Mouse (Mus musculus) thymus, postnatal 14 days (tissue): ENCODE data around the gene Svs5.
"Not testable (repeated sequence)": the region's sequence is repeated elsewhere in the genome, so short reads cannot be mapped to it uniquely, and the experiment has no call there.

Experiments used
- DNase-seq: peaks from one replicate; pipeline ENCODE4 v3.0.0; 2021

The Svs5 gene

GRCm38 (mm10) chr2:164332440-164332839 lies at the start of gene Svs5:
TSS of gene Svs5 (plus strand) at chr2:164332740.
- DNase-seq = not testable (repeated sequence)

DNA sequence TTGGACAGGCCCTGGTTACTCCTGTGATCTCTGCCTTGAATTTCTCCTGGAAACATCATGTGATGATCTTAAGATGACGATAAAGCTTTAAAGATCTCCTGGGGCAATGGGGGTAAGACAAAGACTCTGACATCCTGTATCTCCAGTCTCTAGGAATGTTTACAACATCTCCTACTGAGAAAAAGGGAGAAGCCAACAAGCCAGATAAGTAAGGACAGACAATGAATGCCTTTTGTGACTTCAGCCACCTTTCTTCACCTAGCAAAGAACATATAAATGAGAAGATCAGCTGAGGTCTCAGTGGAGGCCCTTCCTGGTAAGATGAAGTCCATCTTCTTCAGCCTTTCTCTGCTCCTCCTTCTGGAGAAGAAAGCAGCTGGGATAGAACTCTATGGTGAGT lies 43.6 kb upstream of the Svs5 start, which contains the start of gene Svs3a:
Gene Svs3a, plus strand, starts transcription at position 301 of the 400 bp plus-strand sequence.
- not testable (repeated sequence) for DNase-seq

DNA sequence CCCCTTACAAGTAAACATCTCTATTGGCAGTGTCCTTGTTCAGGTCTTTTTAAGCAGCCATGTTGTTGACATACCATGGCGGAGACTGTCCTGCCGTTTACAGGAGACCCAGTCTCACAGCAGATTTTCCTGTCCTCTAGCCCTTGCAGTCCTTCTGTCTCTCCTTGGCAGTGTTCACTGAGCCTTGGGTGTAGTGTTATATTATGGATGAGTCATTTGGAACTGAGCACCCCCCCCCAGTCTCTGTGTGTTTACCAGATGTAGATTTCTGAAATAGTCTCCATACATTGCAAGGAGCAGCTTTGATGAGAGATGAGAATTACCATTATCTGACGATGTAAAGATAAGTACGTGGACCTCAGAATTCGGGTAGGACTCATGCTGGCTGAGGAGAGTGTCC lies 19.9 kb upstream of the Svs5 start:
- no peak for DNase-seq

DNA sequence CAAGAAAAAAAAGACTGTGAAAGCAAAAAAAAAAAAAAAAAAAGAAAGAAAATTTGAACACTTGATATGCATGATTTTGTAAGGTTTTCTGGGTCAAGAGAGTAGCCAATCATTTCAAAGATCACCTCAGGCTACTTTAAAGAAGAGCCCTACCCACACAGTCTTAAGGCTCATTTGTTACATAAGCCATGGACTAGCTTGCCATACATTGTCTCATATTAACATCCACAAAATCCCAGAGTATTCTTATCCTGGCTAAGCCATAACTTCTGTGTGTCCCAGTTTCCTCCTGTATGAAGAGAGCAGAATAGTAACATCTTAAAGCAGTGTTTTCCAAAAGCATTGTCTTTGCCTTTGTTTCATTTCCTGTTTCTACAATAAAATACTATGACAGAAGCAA lies 17.1 kb upstream of the Svs5 start:
- DNase-seq = not testable (repeated sequence)

- not testable (repeated sequence) for DNase-seq
Observed at GRCm38 (mm10) chr2:164316451-164316850, 16.1 kb upstream of the Svs5 start, which contains the start of gene Svs6. TSS of gene Svs6 (plus strand) at chr2:164316751.

DNA sequence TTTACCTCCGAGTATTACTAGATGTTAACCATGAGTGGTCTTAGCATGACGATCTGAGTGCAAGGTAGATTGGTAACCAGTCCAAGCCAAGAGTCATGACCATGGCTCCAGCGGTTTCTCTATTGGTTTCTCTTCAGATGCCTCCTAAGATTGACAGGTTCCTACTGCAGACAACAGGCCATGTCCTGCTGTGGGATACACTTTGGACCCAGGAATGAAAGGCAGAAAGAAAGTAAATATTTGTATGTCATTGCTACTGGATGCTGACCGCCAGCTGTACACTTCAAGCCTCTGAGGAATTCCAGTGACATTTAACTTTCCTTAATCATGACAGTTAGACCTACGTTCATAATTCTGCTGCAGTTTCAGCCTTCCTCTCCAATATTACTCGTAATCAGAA lies 11.6 kb upstream of the Svs5 start:
- no peak for DNase-seq

GRCm38 (mm10) chr2:164343732-164344131 lies 11.2 kb downstream of the Svs5 start:
- DNase-seq = not testable (repeated sequence)

DNA sequence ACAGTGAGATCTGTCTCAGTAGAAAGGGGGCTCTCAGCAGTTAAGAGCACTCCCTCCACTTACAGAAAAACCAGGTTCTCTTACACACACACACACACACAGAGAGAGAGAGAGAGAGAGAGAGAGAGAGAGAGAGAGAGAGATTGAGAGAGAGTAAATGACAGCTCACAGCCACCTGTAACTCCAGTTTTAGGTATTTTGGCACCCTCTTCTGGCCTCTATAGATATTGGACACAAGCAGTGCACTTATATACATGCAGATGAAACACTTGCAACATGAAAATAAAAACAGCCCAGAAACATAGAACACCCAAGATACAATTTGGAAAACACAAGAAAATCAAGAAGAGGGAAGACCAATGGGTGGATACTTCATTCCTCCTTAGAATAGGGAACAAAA lies 15.2 kb downstream of the Svs5 start:
- DNase-seq = not testable (repeated sequence)

DNA sequence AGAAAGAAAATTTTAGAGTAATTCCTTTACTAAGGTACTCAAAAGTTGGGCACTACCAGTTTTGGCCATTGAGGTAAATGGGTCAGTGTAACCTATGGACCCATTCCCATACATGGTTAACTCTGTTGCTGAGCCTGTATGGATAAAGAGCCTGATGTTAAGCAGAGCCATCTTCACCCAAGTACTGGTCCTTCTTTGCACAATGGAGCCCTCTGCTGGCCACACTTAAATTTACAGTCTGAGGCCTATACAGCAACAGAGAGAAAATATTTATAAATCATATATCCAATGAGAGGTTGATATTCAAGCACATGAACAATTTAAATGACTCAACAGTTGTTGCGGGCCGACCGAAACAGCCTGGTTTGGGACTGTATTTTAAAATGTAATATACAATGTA lies 16.4 kb downstream of the Svs5 start:
- peak; percentile 47 for DNase-seq

GRCm38 (mm10) chr2:164352697-164353096 lies 20.2 kb downstream of the Svs5 start:
- no peak for DNase-seq

GRCm38 (mm10) chr2:164353356-164353755 lies 20.8 kb downstream of the Svs5 start:
- no peak for DNase-seq

DNA sequence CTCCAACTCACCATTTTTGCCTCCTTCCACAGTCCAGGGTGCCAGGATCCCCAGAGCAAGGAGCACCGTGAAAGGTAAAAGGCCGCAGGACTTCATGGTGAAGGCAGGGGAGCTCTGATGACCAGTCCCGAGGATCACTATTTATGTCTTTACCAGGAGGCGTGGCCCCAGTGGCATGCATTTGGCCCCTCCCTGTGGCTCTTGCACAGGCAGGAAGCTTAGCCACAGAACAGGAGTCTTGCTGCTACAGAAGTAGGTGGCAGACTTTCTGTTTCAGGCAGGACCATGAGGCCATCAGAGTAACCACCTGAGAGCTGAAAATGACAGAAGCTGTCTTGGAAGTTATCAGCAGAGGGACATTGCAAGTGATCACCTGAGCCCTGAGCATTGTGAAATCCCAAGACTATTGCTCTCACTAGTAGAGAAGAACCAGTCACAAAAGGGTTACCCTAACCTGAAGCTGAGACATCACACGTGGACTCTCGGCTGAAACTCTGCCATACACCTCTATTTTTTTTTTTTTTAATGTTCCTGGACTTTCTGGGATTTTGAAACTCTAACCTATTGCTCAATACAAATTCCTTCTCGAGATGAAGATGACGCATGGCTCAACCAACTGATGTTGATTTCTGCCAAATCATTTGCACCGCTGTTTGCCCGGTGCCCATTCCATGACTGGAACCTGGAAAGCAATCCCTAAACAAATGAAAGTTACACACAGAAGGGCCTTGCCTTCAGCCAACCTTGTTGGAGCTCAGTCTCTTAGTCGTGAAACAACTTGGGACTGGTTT lies 23.8 kb downstream of the Svs5 start:
- DNase-seq = peak; percentile 7

- no peak for DNase-seq
Observed at GRCm38 (mm10) chr2:164358373-164358772, 25.8 kb downstream of the Svs5 start.

- no peak for DNase-seq
Observed at GRCm38 (mm10) chr2:164359031-164359430, 26.5 kb downstream of the Svs5 start.

DNA sequence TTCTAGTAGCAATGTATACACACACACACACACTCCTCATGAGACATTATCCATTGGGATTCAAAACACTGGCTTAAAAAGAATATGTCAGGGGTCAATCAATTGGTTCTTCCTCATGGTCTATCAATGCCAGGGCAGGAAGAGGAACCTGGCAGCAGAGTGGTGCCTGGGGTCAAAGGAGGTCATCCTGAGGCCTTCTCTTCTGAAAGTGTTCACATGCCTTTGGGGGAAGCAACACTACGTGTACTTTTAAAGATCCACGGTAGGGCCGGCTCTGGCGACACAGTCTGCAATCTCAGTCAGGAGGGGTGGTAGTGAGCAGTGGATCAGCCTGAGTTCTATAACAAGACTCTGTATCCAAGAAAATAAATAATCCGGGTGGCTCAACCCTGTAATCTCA lies 27.1 kb downstream of the Svs5 start:
- DNase-seq = no peak

DNA sequence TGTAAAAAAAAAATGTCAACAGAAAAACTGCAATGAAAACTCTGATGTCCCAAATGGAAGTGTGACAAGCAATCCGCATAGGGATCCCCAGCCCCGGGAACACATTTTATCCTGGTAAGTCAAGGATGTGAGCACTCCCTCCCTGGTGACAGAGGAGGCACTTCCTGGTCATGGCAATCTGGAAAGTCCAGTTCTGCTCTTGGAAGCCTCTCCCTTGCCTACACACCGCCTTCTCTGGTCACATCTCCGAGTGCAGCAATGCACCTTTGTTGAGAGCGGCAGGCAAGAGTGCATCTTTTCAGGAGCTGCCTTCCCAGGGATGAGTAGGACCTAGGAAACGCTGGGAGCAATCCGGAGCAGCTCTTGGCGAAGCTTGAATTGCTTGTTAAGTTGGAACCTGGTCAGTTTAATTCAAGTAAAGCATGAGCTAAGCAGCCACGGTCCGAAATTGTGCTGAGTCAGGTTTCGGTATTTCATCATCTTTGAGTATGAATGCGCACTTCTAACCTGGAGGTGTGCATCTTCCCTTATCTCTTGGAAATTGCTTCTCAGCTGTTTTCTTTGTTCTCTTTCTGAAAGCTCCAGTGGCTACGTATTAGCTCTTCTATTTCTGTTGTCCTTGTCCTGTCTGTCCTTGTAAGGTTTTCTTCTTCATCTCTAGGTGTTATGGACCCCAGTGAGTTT lies 28.6 kb downstream of the Svs5 start:
- no peak for DNase-seq

GRCm38 (mm10) chr2:164366947-164367346 lies 34.4 kb downstream of the Svs5 start:
- DNase-seq = no peak

DNA sequence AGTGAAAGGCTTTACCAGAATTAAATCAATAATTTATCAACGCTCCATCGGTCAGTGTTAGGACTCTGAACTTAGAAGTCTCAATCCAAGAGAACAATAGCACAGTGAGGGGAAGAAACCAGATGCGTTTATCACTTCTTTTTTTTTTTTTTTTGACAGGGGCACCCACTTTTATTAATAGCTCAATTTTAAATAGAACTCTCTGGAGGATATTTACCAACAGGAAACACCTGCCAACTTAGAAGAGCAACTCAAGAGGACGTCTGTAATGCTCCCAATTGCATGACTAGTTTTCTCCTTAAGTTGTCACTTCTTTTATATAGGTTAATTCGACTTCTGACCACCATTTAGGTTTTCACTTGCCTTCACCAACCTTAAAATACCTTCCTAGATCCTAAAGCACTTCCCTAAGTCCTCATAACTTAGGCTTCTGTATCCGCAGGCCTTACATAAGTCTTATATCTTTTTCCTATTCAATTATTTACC lies 36.1 kb downstream of the Svs5 start:
- no peak for DNase-seq

- no peak for DNase-seq
Observed at GRCm38 (mm10) chr2:164371371-164371770, 38.8 kb downstream of the Svs5 start.

- DNase-seq = no peak
Observed at GRCm38 (mm10) chr2:164372408-164373053, 40.0 kb downstream of the Svs5 start.

DNA sequence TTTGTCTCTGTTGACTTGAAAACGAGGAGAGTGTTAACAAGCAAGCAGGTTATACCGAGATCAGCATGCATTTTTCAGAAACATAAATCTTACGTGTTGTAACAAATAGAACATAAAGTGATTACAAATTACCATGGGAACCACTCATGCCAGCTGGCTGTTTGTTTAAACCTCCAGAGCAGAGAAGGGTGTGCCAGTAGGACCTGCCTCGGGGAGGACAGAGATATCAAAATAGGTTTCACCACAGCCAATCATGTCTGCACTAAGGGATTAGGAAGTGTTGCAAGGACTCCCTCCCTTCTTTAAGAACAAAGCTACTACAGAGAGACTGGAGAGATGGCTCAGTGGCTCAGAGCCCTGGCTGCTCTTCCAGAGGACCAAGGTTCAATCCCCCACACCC lies 40.6 kb downstream of the Svs5 start:
- DNase-seq = no peak

GRCm38 (mm10) chr2:164377478-164378426 lies 45.2 kb downstream of the Svs5 start:
- no peak for DNase-seq
